Mouse (Mus musculus) intestine, embryonic 16.5 days (tissue): ENCODE results near the gene Adam6b. TPM values are rescaled to one million over a fixed set of nuclear protein-coding genes. Genes with fewer than 3 reads are reported as not detected.

Experiments
- polyA plus RNA-seq: library from polyadenylated mRNA; unstranded; fragments of >200 nt; fragmentation: Nextera tagmentation; extraction: Ambion mirVana; gene quantifications from 2 replicates; pipeline ENCODE4 v1.2.1, GENCODE M21; 2015

The Adam6b gene
- polyA plus RNA-seq, 1 experiment from 2014 or later: not detected

Other genes starting within 250 kb of the Adam6b start
- not detected in 2 replicates for gene Adam6a, start 54.4 kb downstream of the Adam6b start, polyA plus RNA-seq